Mouse (Mus musculus): ENCODE measurements around the gene Casp8.
A peak's percentile ranks its signal among the peaks of the same experiment; 100 is the strongest.
"Not testable (repeated sequence)": the region's sequence is repeated elsewhere in the genome, so short reads cannot be mapped to it uniquely, and the experiment has no call there.

The Casp8 gene

DNA sequence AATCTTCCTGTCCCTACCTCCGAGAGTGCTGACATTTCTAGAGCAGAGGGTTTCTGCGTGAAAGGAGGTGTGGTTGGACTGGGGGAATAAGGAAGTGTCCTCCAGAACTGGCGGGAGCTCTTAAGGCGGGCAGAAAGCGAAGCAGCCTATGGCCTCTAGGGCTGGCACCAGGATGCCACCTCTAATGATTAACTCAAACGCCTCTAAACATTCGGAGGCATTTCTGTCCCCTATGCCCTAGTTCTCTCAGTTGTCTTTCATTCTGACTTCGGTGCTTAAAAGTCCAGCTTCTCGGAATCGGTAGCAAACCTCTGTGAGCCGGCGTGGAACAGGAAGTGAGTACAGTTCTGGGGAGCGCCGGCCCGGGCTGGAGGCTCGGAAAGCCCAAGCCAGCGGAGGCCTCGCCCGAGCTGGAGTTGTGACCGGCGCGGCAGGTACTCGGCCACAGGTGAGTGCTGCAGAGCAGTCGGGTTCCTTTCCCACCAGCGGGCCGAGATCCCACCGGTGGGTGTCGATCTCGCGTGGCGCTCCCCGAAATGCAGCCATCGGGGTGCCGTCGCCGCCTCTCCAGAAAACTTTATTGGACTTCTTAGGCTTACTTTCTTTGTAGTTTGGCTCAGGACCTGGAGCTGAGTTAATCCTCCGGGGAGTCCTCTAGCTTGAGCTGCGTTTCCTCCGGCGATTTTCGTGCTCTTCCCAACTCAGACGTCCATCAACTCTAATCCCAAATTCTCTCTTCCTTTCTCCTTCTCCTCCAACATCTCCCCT, at the start of gene Casp8:
Gene Casp8 (plus strand): TSS at position 84 of the 768 bp plus-strand sequence.
- DNase-seq: peak; percentile 77

DNA sequence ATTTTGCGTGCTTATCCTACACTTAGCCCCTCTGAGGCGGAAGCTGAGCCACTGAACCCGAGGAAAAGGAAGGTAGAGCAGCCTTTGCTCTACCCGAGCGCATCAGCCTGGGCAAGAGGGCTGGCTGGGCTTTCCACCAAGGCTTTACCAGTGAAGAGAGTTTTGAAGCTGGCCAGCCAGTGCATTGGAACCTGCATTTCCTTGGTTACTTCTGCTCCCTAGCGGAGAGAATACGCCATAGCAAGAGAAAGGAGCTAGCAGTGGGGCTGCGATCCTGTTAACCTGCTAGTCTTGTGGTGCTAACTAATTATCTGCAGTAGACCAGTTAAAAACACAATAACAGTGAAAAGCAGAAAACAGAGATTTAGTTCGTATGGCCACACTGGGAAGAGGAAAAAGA, 48.3 kb upstream of the Casp8 start:
- peak; percentile 66 for DNase-seq

DNA sequence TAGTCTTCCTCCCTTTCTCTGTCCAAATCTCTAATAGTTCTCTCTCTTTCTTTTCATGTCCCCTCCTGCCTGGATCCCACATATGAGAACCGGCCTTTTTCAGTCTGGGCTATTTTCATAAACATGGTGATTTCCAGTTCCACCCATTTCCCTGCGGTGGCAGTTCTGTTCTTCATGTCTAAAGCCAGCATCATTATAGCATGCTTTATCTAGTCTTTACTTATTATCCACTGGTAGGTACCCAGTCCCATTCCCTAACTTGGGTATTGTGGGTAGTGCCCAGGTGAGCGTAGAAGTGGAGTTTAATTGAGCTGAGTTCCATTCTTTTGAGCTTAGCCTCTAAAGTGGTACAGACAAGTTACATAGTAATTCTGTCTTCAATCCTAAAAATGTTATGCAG, 35.7 kb upstream of the Casp8 start:
- DNase-seq: no peak

DNA sequence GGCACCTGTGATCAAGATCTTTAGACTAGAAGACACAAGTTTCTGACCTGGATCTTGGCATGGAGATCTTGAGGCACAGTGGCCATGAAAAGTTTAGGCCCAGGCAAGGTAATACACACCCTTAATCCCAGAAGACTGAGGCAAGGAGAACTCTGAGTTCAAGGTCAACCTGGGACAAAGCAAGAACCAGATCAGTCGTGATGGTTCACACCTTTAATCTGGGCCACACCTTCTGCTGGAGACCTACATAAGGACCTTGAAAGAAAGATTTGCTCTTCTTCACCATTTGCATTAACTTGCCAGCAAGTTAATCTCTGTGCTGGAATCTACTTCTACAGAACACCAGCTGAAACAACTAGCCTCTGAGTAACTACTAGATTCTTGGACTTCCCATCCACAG, 34.6 kb upstream of the Casp8 start:
- no peak for DNase-seq

DNA sequence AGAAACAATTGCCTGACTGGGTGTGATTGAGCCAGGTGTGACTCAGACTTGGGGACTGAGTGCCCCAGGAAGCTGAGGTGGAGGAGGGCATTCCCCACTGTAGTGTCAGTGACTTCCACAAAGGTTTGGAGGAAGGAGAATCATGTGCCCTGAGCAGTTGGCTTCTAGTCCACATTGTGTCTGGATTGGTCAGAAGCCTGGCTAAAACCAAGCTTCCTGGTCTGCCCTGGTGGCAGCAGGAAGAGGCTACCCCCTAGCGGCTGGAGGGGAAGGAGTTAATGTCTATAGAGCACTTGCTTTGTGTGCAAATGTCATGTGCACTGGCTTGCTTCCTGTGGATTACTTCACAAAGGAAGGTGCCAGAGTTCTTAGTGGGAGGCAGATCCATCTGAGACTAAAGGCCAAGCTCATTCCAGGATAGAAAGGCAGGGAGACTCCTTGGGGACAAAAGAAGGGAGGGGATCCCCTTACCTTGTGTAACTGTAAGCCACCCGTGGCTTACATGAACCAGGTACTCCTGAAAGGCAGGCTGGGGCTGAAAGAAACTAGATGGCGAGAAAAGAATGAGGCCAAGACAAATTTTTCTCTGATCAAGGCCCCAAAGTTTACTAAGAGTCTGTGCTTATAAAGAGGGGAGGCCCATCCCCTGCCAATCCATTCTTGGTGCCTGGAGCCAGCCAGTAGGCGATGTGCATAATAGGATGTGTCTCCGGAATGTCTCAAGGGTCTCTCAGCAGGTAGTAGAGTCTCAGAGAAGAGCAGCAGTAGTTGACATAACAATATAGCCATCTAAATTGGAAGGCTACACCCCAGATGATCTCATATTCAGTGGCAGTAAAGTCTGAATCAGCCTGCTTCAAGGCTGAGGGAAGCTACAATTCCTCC, 33.5 kb upstream of the Casp8 start:
- peak; percentile 69 for DNase-seq

DNA sequence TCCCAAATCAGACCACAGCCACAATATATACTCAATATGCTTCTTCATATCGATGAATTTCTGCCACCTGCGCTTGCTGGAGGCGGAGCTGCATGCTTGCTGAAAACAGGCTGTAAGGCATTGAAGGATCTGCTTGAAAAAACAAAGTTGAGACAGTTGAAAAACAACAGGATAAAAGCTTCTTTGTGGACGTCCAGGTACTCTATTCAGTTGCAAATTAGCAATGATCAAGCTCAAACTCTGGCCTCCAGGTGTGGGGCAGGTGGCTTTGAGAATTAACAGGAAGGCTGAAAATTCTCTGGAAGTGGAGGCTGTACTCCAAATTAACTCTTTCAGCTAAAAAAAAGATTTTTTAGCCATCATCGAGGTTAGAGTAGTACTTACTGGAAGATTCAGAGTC, 32.6 kb upstream of the Casp8 start:
- no peak for DNase-seq

DNA sequence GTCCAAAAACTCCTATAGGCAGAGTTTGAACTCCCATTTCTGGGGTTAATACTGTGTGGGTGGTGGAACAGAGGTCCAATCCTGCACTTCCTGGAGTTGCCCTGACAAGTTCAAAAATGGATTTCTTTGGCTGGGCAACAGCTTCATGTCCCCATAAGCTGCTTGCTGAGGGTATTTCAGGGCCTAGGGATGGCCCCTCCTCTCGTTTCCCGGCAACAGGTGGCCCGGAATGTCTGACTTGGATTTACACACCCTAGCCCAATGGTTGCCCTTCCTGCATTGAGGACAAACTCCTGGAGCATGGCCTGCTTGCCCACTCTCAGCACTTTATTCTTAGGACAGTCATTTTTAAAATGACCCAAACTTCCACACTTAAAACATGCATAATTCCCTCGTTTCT, 28.7 kb upstream of the Casp8 start:
- DNase-seq: not testable (repeated sequence)

DNA sequence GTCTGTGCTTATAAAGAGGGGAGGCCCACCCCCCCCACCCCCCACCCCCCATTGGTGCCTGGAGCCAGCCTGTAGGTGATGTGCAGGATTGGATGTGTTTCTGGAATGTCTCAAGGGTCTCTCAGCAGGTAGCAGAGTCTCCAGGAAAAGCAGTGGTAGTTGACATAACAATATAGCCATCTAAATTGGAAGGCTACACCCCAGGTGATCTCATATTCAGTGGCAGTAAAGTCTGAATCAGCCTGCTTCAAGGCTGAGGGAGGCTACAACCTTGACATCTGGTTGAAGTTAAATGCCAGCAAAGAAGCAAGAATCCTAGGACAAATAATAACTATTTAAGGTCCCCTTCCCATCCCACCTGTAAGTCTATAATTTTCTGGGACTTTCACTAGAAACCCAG, 26.0 kb upstream of the Casp8 start:
- DNase-seq: no peak

DNA sequence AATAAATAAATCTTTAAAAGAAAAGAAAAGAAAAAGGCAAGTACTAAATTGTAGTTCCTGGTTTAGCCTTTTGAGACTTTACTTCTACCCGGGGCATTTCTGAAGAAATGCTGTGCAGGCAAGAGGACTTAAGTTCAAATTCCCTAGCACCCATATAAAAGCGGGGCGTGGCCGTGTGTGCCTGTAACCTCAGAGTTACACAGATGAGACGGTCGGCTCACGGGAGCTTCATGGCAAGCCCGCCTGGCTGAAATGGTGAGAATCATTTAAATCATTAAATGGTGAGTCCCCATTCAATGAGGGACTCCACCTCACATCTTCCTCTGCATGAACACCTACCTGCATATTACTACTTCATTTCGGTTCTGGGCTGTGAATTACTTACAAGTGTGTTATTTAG, 25.5 kb upstream of the Casp8 start:
- DNase-seq: no peak

DNA sequence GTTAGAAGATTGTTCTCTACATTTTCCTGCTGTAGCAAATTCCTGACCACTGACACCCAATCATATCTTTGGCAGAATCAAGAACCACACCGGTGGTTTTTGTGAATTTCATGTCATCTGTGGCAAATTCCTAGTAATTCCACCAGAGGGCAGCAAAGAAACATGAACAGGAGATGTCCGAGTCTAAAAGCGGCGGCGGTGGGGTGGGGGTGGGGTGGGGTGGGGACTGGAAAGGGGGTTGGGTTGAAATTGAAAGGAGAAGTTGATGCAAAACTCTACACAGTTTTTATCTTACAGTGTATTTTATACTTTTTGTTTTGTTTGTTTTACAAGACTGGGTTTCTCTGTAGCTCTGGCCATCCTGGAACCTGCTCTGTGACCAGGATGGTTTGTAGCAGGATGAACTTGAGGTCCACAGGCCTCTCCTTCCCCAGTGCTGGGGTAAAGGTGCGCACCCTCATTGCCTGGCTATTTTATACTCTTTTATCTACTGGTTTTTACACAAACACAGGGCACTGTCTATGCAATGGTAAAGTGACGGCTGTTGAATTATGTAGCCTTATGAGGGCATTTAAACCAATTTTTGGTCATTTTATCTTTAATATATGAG, 25.0 kb upstream of the Casp8 start:
- peak; percentile 85 for DNase-seq

DNA sequence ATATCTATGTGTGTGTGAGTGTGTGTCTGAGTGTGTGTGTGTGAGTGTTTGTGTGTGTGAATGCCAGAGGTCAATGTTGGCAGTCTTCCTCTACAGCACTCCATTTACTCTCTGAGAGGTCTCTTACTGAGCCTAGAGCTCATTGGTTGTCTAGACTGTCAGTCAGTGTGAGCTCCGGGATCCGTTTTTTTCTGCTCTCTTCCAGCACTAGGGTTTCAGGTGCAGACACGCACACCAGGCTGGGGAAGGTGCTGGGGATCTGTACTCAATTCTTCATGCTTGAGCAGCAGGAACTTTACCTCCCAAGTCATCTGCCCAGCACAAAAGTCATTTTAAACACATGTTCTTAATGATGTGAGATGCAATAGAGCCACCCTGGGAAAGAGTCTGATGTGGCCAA, 23.1 kb upstream of the Casp8 start:
- DNase-seq: peak; percentile 45

DNA sequence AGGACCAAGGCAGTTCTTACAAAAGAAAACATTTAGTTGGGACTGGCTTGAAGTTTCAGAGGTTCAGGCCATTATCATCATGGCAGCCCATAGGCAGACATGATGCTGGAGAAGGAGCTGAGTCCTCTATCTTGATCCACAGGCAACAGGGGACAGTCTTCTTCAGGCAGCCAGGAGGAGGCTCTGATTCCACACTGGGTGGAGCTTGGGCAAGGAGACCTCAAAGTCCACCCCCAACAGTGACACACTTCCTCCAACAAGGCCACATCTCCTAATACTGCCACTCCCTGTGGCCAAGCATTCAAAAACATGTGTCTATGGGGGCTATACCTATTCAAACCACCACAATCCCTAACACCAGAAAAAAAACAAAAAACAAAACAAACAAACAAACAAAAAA, 21.9 kb upstream of the Casp8 start:
- DNase-seq: peak; percentile 40

DNA sequence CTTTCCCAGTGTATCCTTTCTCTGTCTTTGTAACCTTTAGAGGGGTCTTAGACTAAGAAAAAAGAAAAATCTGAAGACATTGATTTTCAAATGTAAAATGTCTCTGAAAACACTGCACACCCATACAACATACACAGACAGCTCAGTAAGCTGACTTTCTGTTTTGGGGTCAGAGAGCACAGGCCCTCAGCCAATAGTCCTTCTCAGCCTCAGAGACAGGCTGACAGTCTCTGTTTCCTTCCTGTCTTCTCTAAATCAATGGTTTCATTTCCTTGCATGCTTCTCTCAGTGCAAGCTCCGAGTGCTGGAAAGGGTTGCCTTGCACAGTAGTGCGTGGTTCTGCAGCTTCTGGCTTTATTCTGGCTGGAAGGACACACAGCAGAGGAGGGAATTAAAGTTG, 21.3 kb upstream of the Casp8 start:
- peak; percentile 29 for DNase-seq

DNA sequence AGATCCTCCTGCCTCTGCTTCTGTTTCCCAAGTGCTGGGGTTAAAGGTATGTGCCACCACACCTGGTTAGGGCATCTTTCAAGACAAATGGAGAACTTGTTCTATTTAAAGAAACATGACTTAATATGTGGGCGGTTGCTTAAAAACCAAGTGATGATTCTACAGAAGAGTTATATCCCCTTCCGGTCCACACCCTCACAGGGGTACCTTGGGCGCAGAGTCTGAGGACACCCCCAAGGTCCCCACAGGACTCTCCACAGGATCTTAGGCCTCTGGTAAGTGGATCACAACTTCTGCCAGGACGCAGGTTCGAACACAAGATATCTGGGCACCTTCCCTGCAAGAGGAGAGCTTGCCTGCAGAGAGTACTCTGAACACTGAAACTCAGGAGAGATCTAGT, 19.8 kb upstream of the Casp8 start:
- no peak for DNase-seq

DNA sequence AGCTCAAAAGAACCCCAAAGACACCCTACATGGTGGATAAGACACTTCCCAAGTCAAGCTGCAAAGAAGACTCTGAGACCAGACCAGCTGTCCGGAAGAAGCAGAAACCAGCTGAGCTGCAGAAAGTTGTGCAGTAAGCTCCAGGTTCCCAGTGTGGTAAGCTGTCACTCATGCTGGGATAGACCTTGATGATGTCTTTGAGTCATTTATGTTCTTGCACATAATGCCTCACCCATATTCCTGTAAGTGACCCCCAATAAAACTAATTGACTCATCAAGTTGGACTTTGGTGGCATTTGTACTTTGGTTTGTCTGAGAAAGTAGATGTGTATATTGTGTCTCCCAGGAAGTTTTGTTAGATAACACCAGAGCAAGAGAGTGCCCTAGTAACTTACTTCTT, 17.6 kb upstream of the Casp8 start:
- DNase-seq: no peak

DNA sequence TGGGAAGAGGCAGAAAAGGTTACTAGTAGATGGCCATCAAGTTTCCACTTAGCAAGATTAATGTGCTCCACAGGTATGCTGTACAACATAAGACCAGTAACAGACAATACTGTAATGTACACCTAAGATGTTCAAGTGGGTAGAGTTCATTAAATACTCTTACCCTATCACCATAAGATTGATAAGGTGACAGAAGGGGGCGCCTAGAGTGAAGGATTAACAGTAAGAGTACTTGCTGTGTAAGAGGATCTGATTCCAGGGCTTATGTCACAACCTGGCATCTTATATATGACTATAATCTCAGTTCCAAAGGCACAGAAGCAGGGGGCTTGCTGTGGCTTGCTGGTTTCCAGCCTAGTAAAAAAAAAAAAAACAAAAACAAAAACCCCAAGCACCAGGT, 16.9 kb upstream of the Casp8 start:
- DNase-seq: peak; percentile 72

DNA sequence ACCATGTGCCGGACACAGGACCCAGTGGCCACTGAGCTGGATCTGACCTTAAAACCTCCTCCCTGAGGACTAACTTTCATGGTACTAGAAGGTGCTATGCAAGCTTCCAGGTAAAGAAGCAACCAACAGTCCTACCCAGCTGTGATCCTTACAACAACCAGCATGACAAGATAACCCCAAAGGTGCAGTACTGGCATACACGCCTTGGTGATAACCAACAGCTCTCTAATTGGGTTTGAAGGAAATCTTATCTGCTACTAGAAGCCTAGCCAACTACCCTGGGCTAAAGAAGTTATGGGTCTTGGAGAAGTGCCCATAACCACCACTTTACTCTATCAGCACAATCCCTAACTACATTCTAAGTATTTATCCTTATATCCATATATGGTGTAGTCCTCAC, 8.9 kb upstream of the Casp8 start:
- DNase-seq: no peak

DNA sequence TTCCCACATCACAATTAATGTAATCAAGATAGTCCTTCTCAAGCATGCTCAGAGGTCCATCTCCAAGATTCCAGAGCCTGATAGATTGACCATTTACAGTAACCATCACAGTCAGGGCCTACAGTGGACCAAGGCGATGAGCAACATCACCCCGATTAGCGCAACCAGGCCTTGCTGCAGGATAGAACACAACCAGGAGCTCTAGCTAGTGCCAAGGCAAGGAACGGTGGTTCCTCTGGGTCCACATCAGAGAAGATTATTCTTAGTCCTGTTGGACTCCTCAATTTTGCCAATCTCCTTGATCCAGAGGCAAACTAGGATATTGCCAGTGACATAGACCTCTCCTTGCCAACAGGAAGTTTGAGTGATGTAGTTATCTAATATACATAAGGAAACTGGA, 6.8 kb upstream of the Casp8 start:
- DNase-seq: no peak

DNA sequence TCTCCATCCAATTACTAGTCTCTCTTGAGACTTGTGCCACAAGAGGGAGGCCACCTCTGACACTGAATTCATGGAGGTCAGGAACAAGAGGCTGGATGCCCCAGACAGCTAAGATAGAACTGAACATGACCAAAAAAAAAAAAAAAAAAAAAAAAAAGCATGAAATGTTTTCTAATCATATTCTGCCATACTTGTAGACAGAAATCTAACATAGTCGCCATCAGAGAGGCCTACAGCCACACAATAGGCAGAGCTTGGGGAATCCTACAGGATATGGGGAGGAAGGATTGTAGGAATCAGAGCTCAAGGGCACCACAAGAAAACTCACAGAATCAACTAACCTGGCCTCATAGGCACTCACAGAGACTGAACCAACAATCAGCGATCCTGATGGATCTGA, 469 bp upstream of the Casp8 start:
- DNase-seq: no peak

DNA sequence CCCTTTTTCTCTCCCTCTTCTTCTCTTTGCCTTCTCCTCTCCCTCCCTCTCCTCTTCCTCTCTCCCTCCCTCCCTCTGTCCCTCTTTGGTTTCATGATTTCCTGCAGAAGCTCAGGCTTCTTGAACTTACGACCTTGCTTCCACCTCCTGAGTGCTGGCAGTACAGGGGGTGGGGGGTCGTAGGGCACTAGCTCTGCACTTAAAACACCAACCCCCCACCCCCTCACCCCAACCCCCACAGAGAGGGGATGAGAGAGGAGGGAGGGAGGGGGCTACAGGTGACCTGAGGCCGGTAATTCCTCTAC, 837 bp downstream of the Casp8 start:
- no peak for DNase-seq

DNA sequence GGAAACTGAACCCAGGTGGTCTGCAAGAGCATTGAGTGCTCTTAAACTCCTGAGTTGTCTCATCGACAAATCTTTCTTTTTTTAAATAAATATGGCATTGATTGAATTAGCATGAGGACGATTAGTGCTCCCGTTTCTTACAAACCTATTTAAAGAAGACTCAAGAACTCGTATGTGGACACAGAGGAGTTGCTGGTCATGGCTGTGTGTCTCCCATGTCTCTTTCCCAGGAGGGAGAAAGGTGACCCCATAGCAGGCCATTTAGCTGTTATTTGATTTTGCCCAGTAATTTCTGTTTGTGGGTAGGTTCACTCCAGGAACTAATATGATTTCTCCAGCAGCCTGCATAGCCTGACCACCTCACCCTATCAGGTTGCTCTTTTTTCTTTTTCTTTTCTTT, 1.7 kb downstream of the Casp8 start:
- no peak for DNase-seq

DNA sequence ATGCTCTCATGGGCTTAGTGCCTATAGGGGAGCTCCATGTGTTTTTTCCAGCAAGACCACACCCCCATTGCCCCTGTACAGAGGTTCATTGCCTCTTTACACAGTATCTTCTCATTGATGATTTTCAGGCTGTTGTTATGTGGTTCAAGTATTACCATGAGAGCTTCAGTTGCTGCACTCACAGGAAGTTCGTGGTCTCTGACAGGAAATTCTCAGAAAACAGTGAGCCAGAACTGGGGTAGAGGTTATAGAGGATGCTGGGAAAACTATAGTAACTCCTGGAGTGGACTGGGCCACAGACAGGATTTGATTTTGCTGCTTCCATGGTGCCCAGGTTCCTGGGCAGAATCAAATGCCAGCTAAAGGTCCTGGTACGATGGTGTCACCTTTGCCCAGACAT, 2.2 kb downstream of the Casp8 start:
- DNase-seq: peak; percentile 62

DNA sequence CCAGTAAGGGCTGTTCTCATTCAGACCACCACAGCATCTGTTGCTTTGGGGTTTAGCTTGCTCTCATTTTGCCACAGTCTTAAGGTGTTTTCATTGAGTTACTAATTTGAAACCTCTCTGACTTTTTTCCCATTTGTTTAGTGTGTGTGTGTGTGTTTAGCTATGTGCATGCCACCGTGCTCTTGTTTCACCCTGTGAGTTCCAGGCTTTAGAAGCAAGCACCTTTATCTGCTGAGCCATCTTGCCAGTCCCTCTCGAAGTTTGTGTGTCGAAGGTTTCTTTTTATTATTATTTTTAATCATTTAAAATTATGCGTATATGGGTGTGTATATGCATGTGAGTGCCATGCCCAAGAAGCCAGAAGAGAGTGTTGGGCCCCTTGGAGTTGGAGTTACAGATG, 3.7 kb downstream of the Casp8 start:
- no peak for DNase-seq

DNA sequence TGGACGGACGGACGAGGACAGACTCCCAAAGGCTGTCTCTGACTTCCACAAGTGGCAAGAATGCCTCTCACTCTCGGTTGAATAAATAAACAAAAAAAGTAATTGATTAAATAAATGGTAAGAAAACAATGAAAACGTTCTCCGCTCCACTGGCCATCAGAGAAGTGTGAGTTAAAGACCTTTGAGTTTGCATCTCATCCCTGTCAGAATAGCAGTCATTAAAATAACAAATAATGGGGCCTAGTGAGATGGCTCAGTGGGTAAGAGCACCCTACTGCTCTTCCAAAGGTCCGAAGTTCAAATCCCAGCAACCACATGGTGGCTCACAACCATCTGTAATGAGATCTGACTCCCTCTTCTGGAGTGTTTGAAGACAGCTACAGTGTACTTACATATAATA, 5.5 kb downstream of the Casp8 start:
- DNase-seq: not testable (repeated sequence)
